Mouse (Mus musculus) midbrain, embryonic 14.5 days (tissue): ENCODE measurements around the gene Pkp4. TPM values are rescaled to one million over a fixed set of nuclear protein-coding genes. Genes with fewer than 3 reads are reported as not detected.

Experiments used
- ATAC-seq: fragments of 200-750 bp; cut with Nextera tagmentation; 2 replicates; pipeline ENCODE4 v1.8.0; 2017; ENCODE audit warnings: moderate number of reproducible peaks, moderate library complexity; ENCODE audit not compliant: low FRiP score, low TSS enrichment
- DNase-seq: peaks from one replicate; pipeline ENCODE4 v3.0.0-alpha.2; 2015
- H3K27ac ChIP-seq: fragments of 300-500 bp; sonication (generic); replicated peaks from 2 replicates; pipeline ENCODE4 v1.5.1; 2014; ENCODE audit warnings: mild to moderate bottlenecking, low read depth, low read length, moderate library complexity
- H3K27me3 ChIP-seq: fragments of 300-500 bp; sonication (generic); 2 replicates; pipeline ENCODE4 v1.6.1; 2014; ENCODE audit warnings: low read length, control low read depth, mixed read lengths; ENCODE audit not compliant: control insufficient read depth, insufficient read depth
- H3K36me3 ChIP-seq: fragments of 300-500 bp; sonication (generic); 2 replicates; pipeline ENCODE4 v1.6.1; 2014; ENCODE audit warnings: low read length, control low read depth; ENCODE audit not compliant: control insufficient read depth, insufficient read depth
- H3K4me1 ChIP-seq: fragments of 300-500 bp; sonication (generic); 2 replicates; pipeline ENCODE4 v1.6.1; 2014; ENCODE audit warnings: mild to moderate bottlenecking, antibody characterized with exemption, low read length, control low read depth; ENCODE audit not compliant: control insufficient read depth, insufficient read depth
- H3K4me2 ChIP-seq: fragments of 300-500 bp; sonication (generic); 2 replicates; pipeline ENCODE4 v1.6.1; 2014; ENCODE audit warnings: mild to moderate bottlenecking, low read length, moderate library complexity
- H3K4me3 ChIP-seq: fragments of 300-500 bp; sonication (generic); replicated peaks from 2 replicates; pipeline ENCODE4 v1.5.1; 2014; ENCODE audit warnings: low read depth, low read length
- H3K9ac ChIP-seq: fragments of 300-500 bp; sonication (generic); replicated peaks from 2 replicates; pipeline ENCODE4 v1.6.1; 2014; ENCODE audit warnings: mild to moderate bottlenecking, low read length, moderate library complexity
- H3K9me3 ChIP-seq: fragments of 300-500 bp; sonication (generic); 2 replicates; pipeline ENCODE4 v1.6.1; 2016; ENCODE audit warnings: low read length, control low read depth, mixed read lengths; ENCODE audit not compliant: control insufficient read depth
- WGBS: fragments of 180-500 bp; shearing (Covaris S2); extraction: QIAGEN DNeasy Blood & Tissue Kit; methylation state at CpG from one replicate; pipeline ENCODE4 v1.1.7; 2014; 5-methylcytosine and 5-hydroxymethylcytosine counted together
- polyA plus RNA-seq: library from polyadenylated mRNA; unstranded; fragments of >200 nt; fragmentation: Nextera tagmentation; extraction: Ambion mirVana; gene quantifications from 2 replicates; pipeline ENCODE4 v1.2.1, GENCODE M21; 2014

Gene Pkp4
- polyA plus RNA-seq, 1 experiment from 2014 or later: 23.9 TPM

GRCm38 (mm10) chr2:59188306-59188705 is 27.7 kb downstream of the Pkp4 start:
- no peak overlapping the region for H3K4me2 ChIP-seq
- H3K27me3 ChIP-seq: no peaks in the 10 kb centered on the region
- no peak overlapping the region for H3K9ac ChIP-seq
- DNase-seq (no peak), ATAC-seq (no peak)
- H3K27ac ChIP-seq: no peak overlapping the region
- no peak overlapping the region for H3K4me3 ChIP-seq
- H3K9me3 ChIP-seq: no peaks in the 10 kb centered on the region
- peaks cover 3% of the 10 kb centered on the region; the same call in 1 of the 2 replicates for H3K36me3 ChIP-seq
- 93% methylated on average over 8 of the region's 8 CpGs for WGBS
- no peaks in the 10 kb centered on the region for H3K4me1 ChIP-seq

GRCm38 (mm10) chr2:59189661-59190185 is 29.1 kb downstream of the Pkp4 start:
- H3K4me3 ChIP-seq: no peak overlapping the region
- no peak overlapping the region for H3K4me2 ChIP-seq
- H3K9me3 ChIP-seq: no peaks in the 10 kb centered on the region
- no peak overlapping the region for H3K9ac ChIP-seq
- no peak for ATAC-seq
- H3K27ac ChIP-seq: no peak overlapping the region
- H3K36me3 ChIP-seq: peaks cover 3% of the 10 kb centered on the region; the same call in 1 of the 2 replicates
- DNase-seq: no peak
- no peaks in the 10 kb centered on the region for H3K4me1 ChIP-seq
- no peaks in the 10 kb centered on the region for H3K27me3 ChIP-seq
- WGBS: 87% methylated on average over 5 of the region's 5 CpGs

GRCm38 (mm10) chr2:59190186-59190585 is 29.5 kb downstream of the Pkp4 start:
- no peak overlapping the region for H3K27ac ChIP-seq
- no peak overlapping the region for H3K4me3 ChIP-seq
- no peaks in the 10 kb centered on the region for H3K9me3 ChIP-seq
- no peak for DNase-seq
- H3K9ac ChIP-seq: no peak overlapping the region
- no peak for ATAC-seq
- H3K4me2 ChIP-seq: no peak overlapping the region
- WGBS: 90% methylated on average over 10 of the region's 10 CpGs
- peaks cover 3% of the 10 kb centered on the region; the same call in 1 of the 2 replicates for H3K36me3 ChIP-seq
- H3K4me1 ChIP-seq: no peaks in the 10 kb centered on the region
- no peaks in the 10 kb centered on the region for H3K27me3 ChIP-seq

DNA sequence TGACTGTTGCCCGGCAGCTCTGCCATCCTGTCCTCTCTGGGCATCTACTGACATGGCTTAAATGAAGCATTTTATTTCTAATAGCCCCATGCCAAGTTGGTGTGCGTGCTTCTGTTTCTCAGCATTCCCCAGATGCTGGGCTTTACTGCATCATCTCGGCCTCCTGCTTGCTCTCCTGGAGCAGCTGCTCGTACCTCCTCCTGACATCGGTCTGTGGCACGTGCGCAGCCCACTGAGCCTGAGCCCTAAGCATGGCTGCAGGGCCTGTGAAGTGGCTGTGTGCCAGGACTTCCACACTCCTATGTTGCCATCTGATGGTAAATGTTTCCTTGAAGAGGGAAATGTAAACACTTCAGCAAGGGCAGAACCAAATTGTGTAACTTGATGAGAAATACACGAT is 30.8 kb downstream of the Pkp4 start:
- no peak overlapping the region for H3K4me2 ChIP-seq
- H3K4me1 ChIP-seq: no peaks in the 10 kb centered on the region
- H3K27ac ChIP-seq: no peak overlapping the region
- 82% methylated on average over 8 of the region's 8 CpGs for WGBS
- H3K4me3 ChIP-seq: no peak overlapping the region
- no peak overlapping the region for H3K9ac ChIP-seq
- no peaks in the 10 kb centered on the region for H3K9me3 ChIP-seq
- H3K27me3 ChIP-seq: no peaks in the 10 kb centered on the region
- ATAC-seq (no peak), DNase-seq (peak; percentile 29)
- H3K36me3 ChIP-seq: peaks cover 3% of the 10 kb centered on the region; the same call in 1 of the 2 replicates

DNA sequence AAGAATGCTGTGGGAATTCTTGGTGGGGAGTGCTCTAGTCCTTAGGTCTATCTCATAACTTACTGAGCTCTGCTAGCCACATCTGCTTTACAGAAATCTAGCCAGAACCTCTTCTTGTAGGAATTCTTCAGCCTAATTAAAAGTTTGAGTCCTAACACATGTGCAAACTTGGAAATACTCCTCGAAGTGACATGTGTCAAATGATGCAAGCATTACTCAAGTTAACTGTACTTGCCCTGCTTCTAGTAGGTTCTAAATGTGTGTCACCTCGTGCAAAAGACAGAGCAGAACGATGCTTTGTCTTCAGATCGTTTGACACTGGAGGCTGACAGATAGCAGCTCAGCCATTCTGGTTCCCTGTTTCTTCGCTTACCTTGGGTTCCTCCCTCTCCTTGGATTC is 32.5 kb downstream of the Pkp4 start:
- Histone ChIP-seq H3K27me3 (no peaks in the 10 kb centered on the region), H3K27ac (no peak overlapping the region), H3K9ac (no peak overlapping the region), H3K4me3 (no peak overlapping the region), H3K36me3 (no peaks in the 10 kb centered on the region), H3K4me1 (no peaks in the 10 kb centered on the region), H3K4me2 (no peak overlapping the region), H3K9me3 (no peaks in the 10 kb centered on the region)
- WGBS: 89% methylated on average over 5 of the region's 5 CpGs
- DNase-seq (no peak), ATAC-seq (no peak)

DNA sequence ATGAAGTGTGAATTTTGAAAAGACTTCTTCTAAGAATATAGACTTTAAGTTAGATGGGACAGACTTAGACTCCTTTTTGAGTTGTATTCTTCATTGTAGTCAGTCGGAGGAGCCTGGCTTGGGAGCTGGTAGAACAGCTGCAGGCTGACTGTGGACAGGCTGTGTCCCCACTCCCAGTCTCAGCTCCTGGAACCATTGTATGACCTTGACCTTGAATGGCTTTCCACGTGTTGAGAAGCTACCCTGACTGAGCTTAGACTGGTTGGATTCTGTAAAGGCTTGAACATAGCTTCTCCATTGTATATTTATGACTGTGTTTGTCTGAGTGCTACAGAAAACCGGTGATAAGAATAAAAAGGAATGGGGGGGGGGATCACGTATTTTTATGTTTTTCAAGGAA is 36.5 kb downstream of the Pkp4 start:
- 89% methylated on average over 4 of the region's 4 CpGs for WGBS
- no peak overlapping the region for H3K4me2 ChIP-seq
- DNase-seq (no peak), ATAC-seq (no peak)
- no peaks in the 10 kb centered on the region for H3K9me3 ChIP-seq
- H3K4me3 ChIP-seq: no peak overlapping the region
- H3K36me3 ChIP-seq: no peaks in the 10 kb centered on the region
- no peaks in the 10 kb centered on the region for H3K27me3 ChIP-seq
- H3K4me1 ChIP-seq: 0 out of 2 replicates have a peak, but pooled peaks cover 4% of the 10 kb centered on the region
- no peak overlapping the region for H3K9ac ChIP-seq
- H3K27ac ChIP-seq: no peak overlapping the region

DNA sequence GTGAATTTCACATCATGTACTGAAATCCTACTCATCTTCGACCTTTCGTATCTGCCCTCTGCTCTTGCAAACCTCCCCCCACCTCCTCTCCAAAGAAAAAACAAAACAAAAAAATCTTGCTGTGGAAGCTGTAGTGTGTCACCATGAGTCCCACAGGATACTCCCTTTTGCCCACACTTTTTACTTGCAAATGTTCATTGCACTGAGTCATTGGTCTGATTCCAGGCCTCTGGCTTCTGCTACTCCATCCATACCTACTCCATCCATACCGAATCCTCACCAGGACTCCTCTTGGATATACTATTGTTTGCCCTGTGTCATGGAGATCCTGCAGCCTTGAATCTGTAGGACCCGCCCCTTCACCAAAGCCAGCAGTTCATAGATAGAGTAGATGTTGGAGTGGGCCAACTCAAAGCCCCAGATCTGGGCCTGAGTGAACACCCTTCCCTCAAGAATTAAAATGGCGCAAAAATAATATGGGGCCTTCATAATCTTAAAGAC is 38.9 kb downstream of the Pkp4 start:
- no peak for DNase-seq
- Histone ChIP-seq H3K4me3 (no peak overlapping the region), H3K9me3 (no peaks in the 10 kb centered on the region), H3K27me3 (no peaks in the 10 kb centered on the region), H3K36me3 (no peaks in the 10 kb centered on the region), H3K4me1 (peaks cover 7% of the 10 kb centered on the region; the same call in 1 of the 2 replicates), H3K9ac (no peak overlapping the region), H3K4me2 (no peak overlapping the region), H3K27ac (no peak overlapping the region)
- no peak for ATAC-seq
- 95% methylated on average over 5 of the region's 5 CpGs for WGBS

GRCm38 (mm10) chr2:59200511-59200910 is 39.9 kb downstream of the Pkp4 start:
- Histone ChIP-seq H3K36me3 (no peaks in the 10 kb centered on the region), H3K9me3 (no peaks in the 10 kb centered on the region), H3K27ac (no peak overlapping the region), H3K4me1 (peaks cover 7% of the 10 kb centered on the region; the same call in 1 of the 2 replicates), H3K4me2 (no peak overlapping the region), H3K27me3 (no peaks in the 10 kb centered on the region), H3K9ac (no peak overlapping the region), H3K4me3 (no peak overlapping the region)
- ATAC-seq: no peak
- DNase-seq: no peak
- 70% methylated on average over 3 of the region's 3 CpGs for WGBS

DNA sequence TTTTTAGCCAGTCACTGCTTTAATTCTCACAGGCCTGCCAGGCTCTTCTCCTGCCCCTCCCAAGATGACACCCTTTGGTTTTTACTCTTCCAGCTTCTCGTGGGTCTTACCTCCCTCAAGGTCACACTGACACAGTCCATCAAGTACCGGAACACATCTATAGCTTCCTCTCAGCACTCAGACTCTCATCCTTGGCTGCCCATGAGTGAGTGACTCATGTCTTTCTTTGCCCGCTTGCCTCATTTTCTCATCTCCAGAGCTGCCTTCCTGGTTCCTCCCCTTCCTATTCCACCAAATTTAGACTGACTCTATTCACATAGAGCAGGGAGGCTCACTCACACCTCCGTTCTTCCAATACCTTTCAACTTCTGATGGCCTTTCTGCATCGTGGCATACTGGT is 42.3 kb downstream of the Pkp4 start:
- no peak overlapping the region for H3K27ac ChIP-seq
- no peak overlapping the region for H3K9ac ChIP-seq
- H3K4me3 ChIP-seq: no peak overlapping the region
- no peaks in the 10 kb centered on the region for H3K9me3 ChIP-seq
- no peak overlapping the region for H3K4me2 ChIP-seq
- WGBS: 77% methylated on average over 5 of the region's 5 CpGs
- H3K27me3 ChIP-seq: no peaks in the 10 kb centered on the region
- DNase-seq: no peak
- ATAC-seq: no peak
- no peaks in the 10 kb centered on the region for H3K36me3 ChIP-seq
- peaks cover 12% of the 10 kb centered on the region; the same call in 1 of the 2 replicates for H3K4me1 ChIP-seq
